Mouse (Mus musculus) right cerebral cortex, postnatal 4 days (tissue): ENCODE data around the gene Evc2.
A peak's percentile ranks its signal among the peaks of the same experiment; 100 is the strongest.

Experiments used
- DNase-seq: peaks from one replicate; pipeline ENCODE4 v3.0.0-alpha.2; 2022

Gene Evc2

DNA sequence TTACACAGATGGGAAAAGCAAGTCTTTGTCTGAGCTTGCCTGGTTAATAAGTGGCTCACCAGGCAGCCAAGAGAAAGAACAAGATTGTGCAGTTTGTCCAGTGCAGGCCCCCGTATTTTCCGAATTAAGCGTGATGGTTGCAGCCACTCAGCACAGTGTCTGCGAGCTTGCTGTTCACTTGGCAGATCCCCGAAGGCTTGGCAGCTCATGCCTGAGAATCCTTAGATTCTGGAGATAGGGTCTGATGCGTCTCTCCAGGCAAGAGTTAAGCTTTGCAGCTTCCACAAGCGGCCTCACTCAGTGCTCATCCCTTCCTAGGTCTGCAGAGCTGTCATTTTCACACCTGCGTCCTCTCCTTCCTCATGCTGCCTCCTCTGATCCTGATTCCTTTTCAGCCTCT is 30.5 kb downstream of the Evc2 start:
- DNase-seq: peak; percentile 29

DNA sequence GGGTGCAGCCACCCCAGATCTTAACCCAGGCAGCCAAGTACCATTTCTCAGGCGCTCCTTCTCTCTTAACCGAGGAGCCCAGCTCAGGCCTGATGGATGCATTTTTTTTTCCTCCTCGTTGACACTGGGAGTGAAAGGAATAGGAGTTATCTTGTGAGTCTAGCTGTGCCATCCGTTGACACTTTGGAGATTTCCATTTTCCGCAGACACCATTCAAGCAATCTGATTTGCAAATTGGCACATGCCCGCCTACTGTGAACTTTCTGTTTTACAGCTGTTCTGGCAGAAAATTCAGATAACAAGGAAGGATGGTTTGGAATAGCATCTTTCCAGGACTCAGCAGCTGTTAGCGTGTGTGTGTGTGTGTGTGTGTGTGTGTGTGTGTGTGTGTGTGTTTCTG is 39.1 kb downstream of the Evc2 start:
- DNase-seq: no peak

DNA sequence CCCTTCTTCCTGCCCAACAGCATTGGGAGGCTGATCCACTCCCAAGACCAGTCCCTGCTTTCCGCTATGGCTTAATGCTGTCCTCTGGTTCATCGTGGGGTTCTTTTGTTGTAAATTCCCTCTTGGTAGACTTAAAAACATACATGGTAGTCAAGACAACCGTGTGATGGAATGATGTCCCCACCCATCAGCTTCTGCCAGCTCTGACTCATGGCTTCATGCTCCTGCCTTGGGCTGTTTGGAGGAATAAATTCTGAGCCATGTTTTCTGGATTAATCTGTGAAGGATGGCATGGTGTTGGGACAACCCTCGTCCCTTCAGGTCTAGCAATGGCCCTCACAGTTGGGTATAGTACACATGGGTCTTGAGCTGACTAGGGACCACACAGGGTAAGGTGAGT is 42.3 kb downstream of the Evc2 start:
- no peak for DNase-seq

DNA sequence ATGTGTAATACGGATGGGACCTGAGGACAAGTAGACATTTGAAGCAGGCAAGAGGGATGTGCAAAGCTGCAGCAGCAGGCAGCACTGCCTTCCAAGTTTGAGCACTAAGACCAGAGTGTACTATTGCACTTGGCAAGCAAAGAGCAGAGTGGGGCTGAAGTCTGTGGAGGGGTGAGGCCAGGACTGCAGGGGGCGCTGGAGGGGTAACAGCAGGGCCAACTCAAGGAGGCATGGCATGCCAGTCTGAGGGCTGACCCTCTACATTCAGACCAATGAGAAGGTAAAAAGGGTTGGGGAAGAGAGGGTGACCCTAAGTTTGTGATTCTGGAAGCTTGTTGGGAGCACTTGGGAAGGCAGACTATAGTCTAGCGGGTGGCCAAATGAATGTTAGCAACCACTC is 45.3 kb downstream of the Evc2 start:
- DNase-seq: no peak

DNA sequence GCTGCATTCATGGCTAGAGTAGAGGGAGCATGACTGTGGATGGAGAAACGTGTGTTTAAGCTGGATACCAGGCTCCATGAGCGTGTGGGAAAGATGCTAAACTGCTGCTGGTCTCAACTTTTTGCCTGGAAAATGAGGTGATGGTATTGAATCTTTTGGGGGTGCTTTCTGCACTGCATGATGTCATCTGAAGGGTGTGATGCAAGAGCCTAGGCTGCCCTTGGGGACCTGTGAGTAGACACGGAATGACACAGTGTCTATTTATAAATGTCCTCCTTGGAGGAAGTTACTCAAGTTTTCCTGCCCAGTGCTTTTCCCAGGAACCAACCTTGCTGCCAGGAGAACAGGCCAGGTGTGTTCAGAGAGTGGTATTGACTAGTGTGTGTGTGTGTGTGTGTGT is 50.3 kb downstream of the Evc2 start:
- DNase-seq: no peak

DNA sequence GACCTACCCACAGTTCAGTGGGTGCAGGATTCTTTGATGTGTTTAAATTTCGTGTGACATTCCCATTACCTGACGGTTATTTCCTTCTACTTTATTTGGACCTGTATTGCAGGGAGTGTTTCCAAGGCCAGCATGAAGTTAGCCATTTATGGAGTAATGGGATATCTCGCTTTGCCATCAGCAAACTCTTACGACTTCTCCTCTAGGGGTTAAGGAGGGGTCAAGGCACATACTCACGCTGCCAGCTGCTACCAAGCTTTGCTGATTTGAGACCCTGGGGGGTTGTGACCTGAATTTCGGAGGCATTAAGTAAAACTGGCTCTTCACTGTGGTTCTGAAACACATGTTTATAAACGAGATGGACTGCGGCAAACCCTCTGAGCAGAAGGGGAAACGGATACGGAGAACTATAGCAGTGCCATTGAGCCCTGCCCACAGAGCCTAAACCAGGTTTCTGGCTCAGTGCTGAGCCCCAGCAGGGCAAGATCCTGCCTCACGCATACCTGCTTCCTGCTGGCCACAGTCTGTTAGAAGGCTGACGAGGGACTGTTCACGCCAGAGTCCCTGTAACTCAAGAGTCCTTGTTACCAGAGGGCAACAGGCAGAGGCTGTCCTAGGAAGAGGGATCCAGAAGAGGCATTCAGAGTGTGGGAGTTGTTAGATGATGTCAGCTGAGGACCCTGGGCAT is 51.7 kb downstream of the Evc2 start:
- no peak for DNase-seq

DNA sequence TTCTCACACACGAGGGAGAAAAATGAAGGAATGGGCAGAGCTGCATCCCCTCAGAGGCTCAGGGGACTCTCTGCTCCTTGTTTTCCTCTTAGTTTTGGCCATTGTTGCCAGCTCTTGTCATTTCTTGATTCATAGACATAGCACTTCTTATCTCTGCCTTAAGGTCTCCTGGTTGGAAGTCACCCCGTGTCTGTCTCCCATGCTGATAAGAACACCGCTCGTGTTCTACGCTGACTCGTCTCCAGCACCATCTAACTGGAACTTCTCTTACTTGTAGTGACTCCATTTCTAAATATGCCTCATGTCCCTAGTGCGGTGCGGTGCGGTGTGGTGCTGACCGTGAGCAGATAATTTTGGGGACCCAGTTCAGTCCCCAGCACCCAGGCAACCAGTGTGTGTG is 52.6 kb downstream of the Evc2 start:
- no peak for DNase-seq

DNA sequence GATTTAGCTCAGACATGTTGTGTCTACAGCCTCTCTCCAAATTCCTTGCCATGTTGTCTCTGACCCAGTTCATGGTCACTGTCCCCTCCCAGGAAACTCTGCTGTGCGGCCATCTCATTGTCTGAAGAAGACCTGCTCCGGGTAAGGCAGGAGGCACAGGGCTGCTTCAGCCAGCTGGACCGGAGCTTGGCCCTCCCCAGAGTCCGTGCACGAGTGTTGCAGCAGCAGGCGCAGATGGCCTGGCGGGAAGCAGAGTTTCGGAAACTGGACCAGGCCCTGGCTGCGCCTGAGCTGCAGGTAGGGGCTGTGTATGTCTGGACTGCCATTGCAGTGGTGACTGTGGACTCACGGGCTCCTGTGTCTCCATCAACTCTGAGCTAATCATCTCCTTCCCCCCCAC is 53.6 kb downstream of the Evc2 start:
- no peak for DNase-seq

DNA sequence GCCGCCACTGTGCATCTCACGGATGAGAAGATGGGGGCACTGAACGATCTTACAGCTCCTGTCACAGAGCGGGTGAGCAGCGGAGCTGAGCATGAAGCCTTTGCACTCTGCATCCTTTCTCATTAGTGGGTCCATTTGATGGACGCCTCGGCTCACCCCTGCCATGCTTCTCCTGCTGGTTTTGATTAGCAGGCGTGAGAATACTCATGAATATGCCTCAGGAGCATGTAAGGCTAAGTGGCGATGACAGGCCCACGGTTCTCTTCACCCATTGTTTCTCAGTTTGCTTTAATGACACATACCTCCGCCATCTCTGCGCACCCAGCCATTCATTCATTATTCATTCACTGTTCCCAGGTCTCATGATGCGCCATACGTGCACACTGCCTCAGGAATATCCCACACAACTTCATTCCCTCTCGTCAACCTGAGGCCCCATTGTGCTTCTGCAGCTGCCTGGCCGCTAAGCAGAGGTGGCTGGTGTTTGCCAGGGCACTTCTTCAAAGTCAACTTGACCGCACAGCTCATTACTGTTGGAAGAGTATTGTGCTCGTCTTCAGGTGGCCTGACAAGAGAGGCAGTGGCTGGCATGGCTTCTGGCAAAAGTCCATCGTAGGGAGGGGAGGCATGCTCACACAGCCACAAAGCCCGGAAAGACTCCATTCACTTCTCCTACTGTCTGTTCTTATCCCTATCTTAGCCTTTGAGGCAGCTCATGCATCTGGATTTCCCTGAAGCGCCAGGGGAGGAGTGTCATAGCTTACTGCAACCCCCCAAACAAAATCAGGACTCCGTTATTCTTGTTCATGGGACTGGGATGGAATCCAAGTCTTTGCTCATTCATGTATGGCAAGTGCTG is 57.1 kb downstream of the Evc2 start:
- no peak for DNase-seq

DNA sequence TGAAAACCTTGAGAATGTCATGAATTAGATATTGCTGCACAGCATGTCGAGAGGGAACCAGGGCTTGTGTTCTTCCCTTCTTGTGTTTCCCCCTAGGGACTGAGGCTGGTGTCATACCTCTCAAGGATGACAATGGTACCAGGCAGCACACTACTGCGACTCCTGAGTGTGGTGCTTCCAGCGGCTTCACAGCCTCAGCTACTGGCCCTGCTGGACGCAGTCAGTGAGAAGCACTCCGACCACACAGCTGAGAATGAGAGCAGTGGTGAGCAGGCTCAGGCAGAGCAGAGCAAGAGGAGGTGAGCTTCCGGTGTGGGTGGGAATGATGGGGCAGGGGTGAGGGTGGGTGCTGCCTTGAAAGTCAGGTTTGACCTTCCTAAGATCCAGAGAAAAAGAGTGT is 80.7 kb downstream of the Evc2 start:
- DNase-seq: no peak

DNA sequence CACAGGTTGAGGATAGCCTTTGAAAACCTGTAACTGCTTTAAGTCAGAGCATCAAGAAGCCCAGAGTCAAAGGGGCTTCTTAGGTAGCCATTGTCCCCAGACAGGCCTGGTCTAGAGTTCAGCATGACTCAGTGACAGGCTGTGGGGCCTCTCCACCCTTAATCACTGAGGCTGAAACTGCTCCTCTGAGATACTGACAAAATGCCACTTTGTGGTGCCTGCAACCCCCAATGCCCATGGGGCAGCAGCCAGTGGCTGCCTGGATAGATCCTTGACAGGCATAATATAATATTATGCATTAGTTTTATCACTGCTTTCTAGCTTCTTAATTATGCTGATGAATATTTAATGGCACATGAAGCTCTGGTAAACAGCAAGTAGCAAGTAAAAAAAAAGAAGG is 88.9 kb downstream of the Evc2 start:
- no peak for DNase-seq

DNA sequence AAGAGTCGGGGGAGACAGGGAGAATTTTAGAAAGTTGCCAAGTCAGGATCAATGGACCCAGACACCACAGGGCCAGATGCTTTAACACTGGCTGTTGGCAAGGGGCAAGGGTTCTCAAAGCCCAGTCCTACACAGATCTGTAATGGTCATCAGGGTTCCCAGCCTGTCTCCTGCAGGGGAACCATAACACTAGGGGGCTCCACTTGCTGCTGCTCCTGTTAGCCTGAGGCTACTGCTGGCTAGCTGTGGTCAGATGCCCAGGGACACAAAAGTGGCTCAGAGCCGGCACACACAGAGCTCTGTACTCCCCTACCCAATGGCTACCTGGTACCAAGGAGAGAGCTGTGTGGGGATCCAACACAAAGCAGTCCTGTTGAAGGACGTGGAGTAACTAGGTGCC is 97.1 kb downstream of the Evc2 start:
- no peak for DNase-seq

DNA sequence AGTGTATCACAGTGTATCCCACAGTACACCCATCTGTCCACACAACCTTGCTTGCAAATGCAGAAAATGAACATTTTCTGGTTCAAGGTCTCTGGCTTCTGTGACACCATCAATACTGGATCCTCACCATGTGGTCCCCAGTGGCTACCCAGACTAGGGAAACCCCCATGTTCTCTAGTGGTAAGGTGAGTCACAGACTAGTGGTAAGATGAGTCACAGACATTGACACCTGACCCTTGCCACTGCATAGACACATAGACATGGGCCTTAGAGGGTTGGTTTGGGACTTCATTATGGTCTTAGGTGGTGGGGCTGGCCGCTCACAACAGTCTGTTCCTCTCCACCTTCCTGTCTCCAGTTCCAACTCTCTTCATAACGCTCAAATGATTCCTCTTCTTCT is 104.5 kb downstream of the Evc2 start:
- DNase-seq: no peak

DNA sequence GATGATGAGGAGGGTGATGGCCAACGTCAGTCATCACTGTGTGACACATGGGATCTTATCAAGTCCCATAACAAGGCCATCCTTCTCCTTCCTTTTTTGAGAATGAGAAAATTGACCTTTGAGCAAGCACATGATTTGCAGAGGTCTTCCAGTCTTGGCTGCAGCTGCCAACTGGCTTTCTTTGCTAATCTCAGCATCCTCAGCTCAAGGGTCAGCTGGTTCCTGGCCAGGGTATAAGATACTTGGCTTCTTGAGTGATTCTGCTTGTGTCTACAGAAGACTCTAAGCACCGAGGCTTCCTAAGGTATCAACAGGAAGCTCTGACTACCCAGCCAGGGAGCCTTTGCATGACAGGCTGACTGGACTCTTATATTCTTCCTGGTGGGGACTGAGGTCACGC is 109.2 kb downstream of the Evc2 start:
- DNase-seq: no peak

DNA sequence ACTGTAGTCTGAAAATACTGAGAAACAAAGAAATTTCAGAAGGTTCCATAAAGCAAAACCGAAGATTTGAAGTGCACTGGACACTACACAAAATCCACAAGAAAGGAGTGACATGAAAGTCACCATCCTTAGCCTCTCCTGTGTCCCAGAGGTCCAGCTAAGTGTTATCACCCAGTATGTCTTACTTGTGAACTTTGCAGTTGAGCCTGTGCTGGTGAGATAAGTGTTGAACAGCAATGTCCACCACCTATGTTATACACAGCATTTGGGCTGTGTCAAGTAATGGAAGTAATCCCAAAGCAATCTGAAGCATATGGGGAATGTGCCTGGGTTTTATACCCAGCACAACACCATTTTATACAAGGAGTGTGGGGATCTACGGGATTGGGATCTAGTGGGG is 118.3 kb downstream of the Evc2 start:
- DNase-seq: no peak

DNA sequence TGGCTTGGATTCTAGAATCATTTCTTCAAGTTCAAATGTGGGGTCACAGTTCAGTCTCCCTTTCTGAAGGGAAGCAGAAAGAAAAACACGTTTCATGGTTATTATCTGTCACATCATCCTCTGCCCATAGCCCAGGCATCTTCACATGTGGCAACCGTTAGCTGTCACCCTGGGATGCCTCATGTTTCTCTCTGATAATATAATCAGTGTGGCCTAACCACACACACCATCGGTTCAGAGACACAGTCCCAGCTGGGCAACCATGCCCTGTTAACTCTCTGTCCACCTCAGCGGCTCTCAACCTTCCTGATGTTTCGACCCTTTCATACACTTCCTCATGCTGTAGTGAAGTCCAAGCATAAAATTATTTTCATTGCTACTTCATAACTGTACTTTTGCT is 118.9 kb downstream of the Evc2 start:
- no peak for DNase-seq

DNA sequence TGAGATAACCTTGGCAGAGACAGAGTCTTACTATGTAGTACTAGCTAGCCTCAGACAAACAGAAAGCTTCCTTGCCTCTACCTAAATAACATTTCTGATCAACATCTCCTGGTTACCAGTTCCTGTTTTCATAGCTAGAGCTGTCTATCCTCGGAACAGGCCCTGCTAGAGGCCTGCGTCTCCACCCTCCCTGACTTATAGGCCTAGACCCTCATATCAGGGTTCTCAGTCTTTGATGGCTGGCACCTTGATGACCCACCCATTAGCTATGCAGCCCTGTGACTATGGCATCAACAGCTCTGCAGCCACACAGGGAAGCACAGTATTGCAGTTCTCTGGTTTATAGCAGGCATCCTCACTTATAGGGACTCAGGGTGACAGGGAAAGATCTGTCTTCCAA is 119.5 kb downstream of the Evc2 start:
- no peak for DNase-seq

DNA sequence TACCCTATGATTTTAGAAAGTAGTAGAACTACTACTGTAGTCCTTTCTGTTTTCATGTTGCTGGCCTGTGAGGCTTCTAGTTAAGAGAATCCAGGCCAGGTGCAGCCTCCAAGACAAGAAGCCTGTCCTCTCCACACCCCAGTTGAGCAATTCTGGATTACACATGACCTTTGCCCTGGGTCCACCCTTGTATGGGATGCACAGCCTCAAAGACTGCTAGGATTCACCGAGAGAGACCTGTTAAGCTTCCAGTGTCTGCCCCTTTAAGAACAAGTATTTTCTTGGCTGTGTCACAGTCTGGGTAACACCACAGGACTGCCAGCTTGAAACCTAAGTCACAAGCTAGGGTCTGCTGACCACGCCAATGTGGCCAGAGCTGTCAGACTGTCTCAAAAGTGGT is 119.9 kb downstream of the Evc2 start:
- no peak for DNase-seq

DNA sequence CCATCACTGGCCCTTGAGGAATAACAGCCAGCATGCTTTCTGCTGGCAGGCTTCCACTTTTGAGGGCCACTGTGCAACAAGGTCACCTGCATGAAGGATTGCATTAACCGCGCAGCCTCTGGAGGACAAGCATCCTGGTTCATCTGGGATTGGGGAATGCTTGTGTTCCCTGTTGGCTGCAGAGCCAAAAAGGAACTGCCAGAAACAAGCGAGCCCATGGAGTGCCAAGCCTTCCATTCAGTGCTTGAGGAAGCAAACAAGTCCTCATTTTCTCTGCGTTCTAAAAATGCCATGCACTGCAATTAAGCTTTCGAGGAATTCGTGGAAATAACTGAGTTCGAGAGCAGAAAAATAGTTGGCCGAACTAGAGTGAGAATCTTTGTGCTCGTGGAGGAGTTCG is 127.2 kb downstream of the Evc2 start:
- DNase-seq: peak; percentile 29

DNA sequence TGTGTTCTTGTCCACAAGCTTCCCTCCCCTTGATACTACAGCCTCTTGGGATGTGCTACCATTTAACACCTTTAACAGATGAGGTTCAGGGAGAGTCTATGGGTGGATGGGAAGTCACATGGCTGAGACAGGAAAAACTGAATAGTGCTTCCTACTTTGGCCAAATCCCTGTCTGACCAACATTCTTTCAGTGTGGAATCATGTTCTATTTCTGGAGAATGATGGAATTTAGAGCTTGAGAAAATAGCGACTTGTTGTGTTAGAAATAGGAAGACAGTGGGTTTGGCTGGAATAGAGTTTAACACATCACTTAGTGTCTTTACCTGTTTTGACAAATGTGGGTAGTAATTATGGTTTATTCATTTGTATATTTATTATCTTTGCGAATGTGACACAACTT is 129.3 kb downstream of the Evc2 start:
- DNase-seq: no peak

DNA sequence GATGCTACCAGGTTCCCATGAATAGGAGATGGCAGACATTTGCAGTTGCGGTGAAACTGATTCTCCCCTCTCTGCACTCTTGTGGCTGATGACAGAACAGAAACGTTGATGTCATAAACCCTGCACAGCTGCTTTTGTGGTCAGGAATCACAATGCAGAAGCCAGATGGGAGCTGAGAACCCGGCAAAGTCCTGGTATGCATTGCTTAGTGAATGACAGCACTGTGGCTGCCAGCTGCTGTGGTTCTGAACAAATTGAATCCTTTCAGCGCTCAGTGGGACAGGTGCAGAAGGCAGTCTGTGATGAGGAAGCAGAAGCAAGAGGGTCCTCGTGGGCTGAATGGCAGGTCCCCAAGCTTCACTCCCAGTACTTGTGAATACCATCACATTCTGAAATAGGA is 130.7 kb downstream of the Evc2 start:
- DNase-seq: no peak

DNA sequence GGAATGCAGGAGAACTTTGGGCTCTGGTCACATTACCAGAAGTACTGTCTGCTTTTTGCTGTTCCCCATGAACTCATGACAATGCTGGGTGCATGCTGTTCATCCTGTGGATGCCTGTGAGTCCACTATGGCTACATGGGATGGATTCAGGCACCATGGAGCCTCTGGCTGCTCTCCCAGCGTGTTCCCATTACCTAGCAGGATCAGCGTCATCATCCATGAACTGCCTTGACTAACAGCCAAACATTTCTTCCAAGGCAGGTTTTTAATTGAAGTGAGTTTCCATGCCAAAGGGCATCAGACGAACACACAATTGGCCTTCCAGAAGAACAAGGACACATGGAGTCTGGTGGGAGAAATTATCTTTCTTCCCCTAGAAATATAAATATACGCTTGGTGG is 133.3 kb downstream of the Evc2 start:
- DNase-seq: no peak

DNA sequence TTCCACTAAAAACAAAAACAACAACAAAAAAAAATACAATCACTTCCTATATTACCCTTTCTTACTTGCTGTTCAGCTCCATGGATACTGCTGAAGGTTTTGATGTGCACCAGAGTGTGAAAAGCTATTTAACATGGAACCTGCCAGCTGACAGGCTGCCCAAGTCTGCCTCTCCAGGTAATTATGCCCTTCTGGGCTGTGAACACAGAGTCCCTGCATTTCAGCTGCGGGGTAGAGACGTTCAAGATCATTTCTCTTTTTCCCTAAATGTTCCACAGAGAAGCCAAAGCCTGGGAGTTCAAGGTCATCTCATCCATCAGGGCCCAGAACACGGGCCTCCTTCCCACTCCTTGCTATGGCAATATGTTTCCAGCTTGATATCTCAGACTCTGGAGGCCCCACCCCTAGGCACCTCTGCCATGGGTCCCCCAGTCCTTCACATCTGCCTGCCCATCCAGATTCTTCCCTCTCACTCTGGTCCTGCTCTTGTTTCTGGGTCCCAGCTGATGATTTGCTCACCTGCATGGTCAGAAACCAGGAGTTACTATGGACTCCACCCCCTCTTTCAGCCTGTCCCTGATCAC is 133.8 kb downstream of the Evc2 start:
- DNase-seq: no peak
